Mouse (Mus musculus) heart, embryonic 10.5 days (tissue): Measurements from ENCODE around the gene Rspry1. TPM values are rescaled to one million over a fixed set of nuclear protein-coding genes. Genes with fewer than 3 reads are reported as not detected.

Experiments
- DNase-seq: peaks from one replicate; pipeline ENCODE4 v3.0.0-alpha.2; 2017; ENCODE audit warnings: low spot score
- H3K27ac ChIP-seq: fragments of 300-500 bp; sonication (generic); 2 replicates; pipeline ENCODE4 v1.5.1; 2016; ENCODE audit warnings: mild to moderate bottlenecking
- H3K27me3 ChIP-seq: fragments of 300-500 bp; sonication (generic); 2 replicates; pipeline ENCODE4 v1.6.1; 2016; ENCODE audit warnings: mild to moderate bottlenecking; ENCODE audit not compliant: poor library complexity, insufficient read depth, severe bottlenecking
- H3K36me3 ChIP-seq: fragments of 300-500 bp; sonication (generic); 2 replicates; pipeline ENCODE4 v1.6.1; 2016; ENCODE audit warnings: mild to moderate bottlenecking, moderate library complexity
- H3K4me1 ChIP-seq: fragments of 300-500 bp; sonication (generic); 2 replicates; pipeline ENCODE4 v1.6.1; 2016; ENCODE audit warnings: mild to moderate bottlenecking
- H3K4me3 ChIP-seq: fragments of 300-500 bp; sonication (generic); 2 replicates; pipeline ENCODE4 v1.5.1; 2016; ENCODE audit warnings: mild to moderate bottlenecking, moderate library complexity
- H3K9me3 ChIP-seq: fragments of 300-500 bp; sonication (generic); 2 replicates; pipeline ENCODE4 v1.6.1; 2016; ENCODE audit warnings: mild to moderate bottlenecking, moderate library complexity
- WGBS: fragments of 180-500 bp; shearing (Covaris S2); methylation state at CpG from one replicate; pipeline ENCODE4 v1.1.7; 2016; 5-methylcytosine and 5-hydroxymethylcytosine counted together
- polyA plus RNA-seq: library from polyadenylated mRNA; unstranded; fragments of >200 nt; fragmentation: Nextera tagmentation; extraction: Ambion mirVana; gene quantifications from 2 replicates; pipeline ENCODE4 v1.2.1, GENCODE M21; 2016

The Rspry1 gene
- polyA plus RNA-seq, 1 experiment from 2014 or later: 34.2 TPM

- Histone ChIP-seq H3K36me3 (peaks cover 74% of the 10 kb centered on the region), H3K27me3 (no peaks in the 10 kb centered on the region), H3K4me1 (no peaks in the 10 kb centered on the region), H3K27ac (no peak overlapping the region), H3K9me3 (no peaks in the 10 kb centered on the region), H3K4me3 (no peak overlapping the region)
- no peak for DNase-seq
Measured at GRCm38 (mm10) chr8:94634211-94634610, 32.5 kb downstream of the Rspry1 start.

GRCm38 (mm10) chr8:94641183-94641582, 39.4 kb downstream of the Rspry1 start:
- H3K9me3 ChIP-seq: no peaks in the 10 kb centered on the region
- H3K27me3 ChIP-seq: no peaks in the 10 kb centered on the region
- no peak overlapping the region for H3K27ac ChIP-seq
- DNase-seq: no peak
- WGBS: 93% methylated on average over 2 of the region's 2 CpGs
- H3K4me1 ChIP-seq: no peaks in the 10 kb centered on the region
- no peak overlapping the region for H3K4me3 ChIP-seq
- H3K36me3 ChIP-seq: peaks cover 73% of the 10 kb centered on the region

GRCm38 (mm10) chr8:94641938-94642337, 40.2 kb downstream of the Rspry1 start:
- Histone ChIP-seq H3K4me3 (no peak overlapping the region), H3K4me1 (no peaks in the 10 kb centered on the region), H3K27ac (no peak overlapping the region), H3K36me3 (peaks cover 74% of the 10 kb centered on the region), H3K27me3 (no peaks in the 10 kb centered on the region), H3K9me3 (no peaks in the 10 kb centered on the region)
- DNase-seq: no peak
- 89% methylated on average over 3 of the region's 3 CpGs for WGBS

DNA sequence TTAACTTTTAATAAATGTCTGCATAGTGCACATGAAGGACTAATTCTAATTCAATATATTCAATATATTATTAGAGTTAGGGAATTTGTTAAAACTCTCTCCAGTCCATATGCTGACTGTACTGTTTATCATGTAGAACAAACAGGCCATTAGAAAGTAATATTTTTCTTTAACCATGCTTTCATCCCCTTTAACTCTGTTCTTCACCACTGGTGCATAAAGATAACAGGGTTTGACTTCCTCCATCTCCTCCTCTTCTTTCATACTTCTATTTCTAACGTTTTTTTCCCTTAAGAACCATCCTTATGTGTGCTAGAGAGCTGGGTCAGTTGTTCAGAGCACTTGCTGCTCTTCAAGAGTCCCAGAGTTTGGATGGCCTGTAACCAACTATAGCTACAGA, 43.5 kb downstream of the Rspry1 start:
- H3K4me3 ChIP-seq: no peak overlapping the region
- DNase-seq: no peak
- H3K9me3 ChIP-seq: no peaks in the 10 kb centered on the region
- no peaks in the 10 kb centered on the region for H3K4me1 ChIP-seq
- H3K27ac ChIP-seq: no peak overlapping the region
- H3K36me3 ChIP-seq: peaks cover 66% of the 10 kb centered on the region
- WGBS: 42% methylated on average over 1 of the region's 1 CpGs
- no peaks in the 10 kb centered on the region for H3K27me3 ChIP-seq

DNA sequence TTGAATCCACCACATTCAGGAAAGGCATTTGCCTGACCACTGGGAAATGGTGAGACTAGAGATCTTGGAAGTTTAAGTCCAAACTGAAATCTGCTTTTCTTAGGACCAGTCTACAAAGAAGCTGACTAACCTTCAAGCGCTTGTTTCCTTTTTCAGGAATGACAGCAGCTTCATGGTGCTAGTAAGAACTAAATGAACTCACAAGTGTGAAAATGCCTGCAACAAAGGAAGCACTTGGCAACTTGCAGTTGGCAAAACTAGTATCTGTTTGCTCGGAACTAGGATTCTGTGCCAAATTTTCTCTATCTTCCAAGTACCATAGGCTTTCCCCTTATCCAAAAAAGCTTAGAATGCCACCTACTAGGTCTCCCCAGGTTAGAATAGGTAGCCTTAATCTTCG, 44.4 kb downstream of the Rspry1 start:
- H3K36me3 ChIP-seq: peaks cover 61% of the 10 kb centered on the region
- no peaks in the 10 kb centered on the region for H3K27me3 ChIP-seq

GRCm38 (mm10) chr8:94649496-94649895, 47.8 kb downstream of the Rspry1 start:
- Histone ChIP-seq H3K4me3 (no peak overlapping the region), H3K9me3 (no peaks in the 10 kb centered on the region), H3K27me3 (no peaks in the 10 kb centered on the region), H3K27ac (no peak overlapping the region), H3K36me3 (peaks cover 68% of the 10 kb centered on the region), H3K4me1 (no peaks in the 10 kb centered on the region)
- 72% methylated on average over 3 of the region's 3 CpGs for WGBS
- no peak for DNase-seq

More for the DNA sequence above, 44.4 kb downstream of the Rspry1 start:
- no peaks in the 10 kb centered on the region for H3K4me1 ChIP-seq
- no peak overlapping the region for H3K27ac ChIP-seq
- 89% methylated on average over 3 of the region's 3 CpGs for WGBS
- no peak for DNase-seq
- no peak overlapping the region for H3K4me3 ChIP-seq
- no peaks in the 10 kb centered on the region for H3K9me3 ChIP-seq

- Histone ChIP-seq H3K9me3 (no peaks in the 10 kb centered on the region), H3K36me3 (peaks cover 72% of the 10 kb centered on the region), H3K27ac (no peak overlapping the region), H3K4me1 (no peaks in the 10 kb centered on the region), H3K27me3 (no peaks in the 10 kb centered on the region), H3K4me3 (no peak overlapping the region)
- DNase-seq: no peak
- WGBS: 92% methylated on average over 3 of the region's 3 CpGs
Measured at GRCm38 (mm10) chr8:94652951-94653350, 51.2 kb downstream of the Rspry1 start.

- H3K9me3 ChIP-seq: no peaks in the 10 kb centered on the region
- no peak overlapping the region for H3K4me3 ChIP-seq
- no peaks in the 10 kb centered on the region for H3K27me3 ChIP-seq
- DNase-seq: no peak
- H3K36me3 ChIP-seq: peaks cover 63% of the 10 kb centered on the region
- no peaks in the 10 kb centered on the region for H3K4me1 ChIP-seq
- no peak overlapping the region for H3K27ac ChIP-seq
Measured at GRCm38 (mm10) chr8:94654994-94655393, 53.3 kb downstream of the Rspry1 start.

GRCm38 (mm10) chr8:94658031-94658430, 56.3 kb downstream of the Rspry1 start:
- DNase-seq: no peak
- no peak overlapping the region for H3K27ac ChIP-seq
- WGBS: 91% methylated on average over 2 of the region's 2 CpGs
- H3K4me3 ChIP-seq: no peak overlapping the region
- no peaks in the 10 kb centered on the region for H3K4me1 ChIP-seq
- peaks cover 44% of the 10 kb centered on the region for H3K36me3 ChIP-seq
- no peaks in the 10 kb centered on the region for H3K27me3 ChIP-seq
- H3K9me3 ChIP-seq: no peaks in the 10 kb centered on the region

- no peak for DNase-seq
- Histone ChIP-seq H3K27ac (no peak overlapping the region), H3K27me3 (no peaks in the 10 kb centered on the region), H3K4me3 (no peak overlapping the region), H3K36me3 (peaks cover 29% of the 10 kb centered on the region), H3K4me1 (no peaks in the 10 kb centered on the region), H3K9me3 (no peaks in the 10 kb centered on the region)
- 89% methylated on average over 4 of the region's 4 CpGs for WGBS
Measured at GRCm38 (mm10) chr8:94660418-94660817, 58.7 kb downstream of the Rspry1 start.

- no peaks in the 10 kb centered on the region for H3K27me3 ChIP-seq
- peaks cover 24% of the 10 kb centered on the region for H3K36me3 ChIP-seq
- H3K4me3 ChIP-seq: no peak overlapping the region
- H3K9me3 ChIP-seq: no peaks in the 10 kb centered on the region
- peaks cover 3% of the 10 kb centered on the region for H3K4me1 ChIP-seq
- no peak overlapping the region for H3K27ac ChIP-seq
- WGBS: 79% methylated on average over 2 of the region's 2 CpGs
- no peak for DNase-seq
Measured at GRCm38 (mm10) chr8:94664722-94665121, 63.0 kb downstream of the Rspry1 start.

DNA sequence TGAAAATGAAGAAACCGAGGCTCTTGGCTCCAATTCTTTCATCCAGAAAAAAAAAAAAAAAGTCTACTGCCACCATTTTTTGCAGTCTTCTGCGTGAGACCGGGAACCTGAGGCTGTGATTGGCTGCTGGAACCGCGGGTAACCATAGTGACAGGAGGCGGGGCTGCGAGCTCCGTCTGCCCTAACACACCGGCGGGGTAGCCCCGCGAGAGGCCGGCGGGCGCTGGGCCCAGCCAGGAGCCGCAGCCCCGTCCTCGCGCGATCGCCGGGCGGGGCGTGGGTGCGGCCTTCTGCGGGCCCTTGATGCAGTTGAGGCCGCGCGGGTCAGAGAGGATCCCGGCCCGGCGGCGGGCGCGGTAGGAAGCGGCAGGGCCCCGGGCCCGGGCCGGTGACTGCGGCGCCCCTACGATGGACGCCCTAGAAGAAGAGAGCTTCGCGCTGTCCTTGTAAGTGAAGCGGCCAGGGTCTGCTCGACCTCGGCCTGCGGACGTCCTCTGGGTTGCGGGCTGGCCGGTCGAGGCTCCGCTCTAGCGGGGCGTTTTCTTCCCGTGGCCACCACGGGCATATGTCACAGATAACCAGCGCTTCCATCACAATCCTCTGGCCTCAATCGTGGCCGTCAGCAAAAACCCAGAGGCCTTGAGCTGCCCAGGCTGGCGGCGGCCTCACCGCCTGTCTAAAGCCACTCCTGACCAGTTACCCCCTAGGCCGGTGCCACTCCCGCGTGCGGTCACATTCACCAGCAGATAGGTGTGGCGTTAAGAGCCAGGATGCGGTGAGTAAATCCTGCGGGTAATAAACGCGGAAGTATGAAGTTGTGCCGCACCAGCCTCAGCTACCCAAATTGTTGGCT, 64.9 kb downstream of the Rspry1 start, which contains the start of gene Arl2bp:
Gene Arl2bp (plus strand): TSS at position 145 of the 853 bp plus-strand sequence.
- peak within 1 kb of the TSS; percentile 96 for H3K27ac ChIP-seq
- H3K4me3 ChIP-seq: peak within 1 kb of the TSS; percentile 88
- no peaks in the 10 kb centered on the region for H3K9me3 ChIP-seq
- DNase-seq: peak; percentile 98
- H3K4me1 ChIP-seq: peaks cover 3% of the 10 kb centered on the region
- under 1% methylated on average over 71 of the region's 74 CpGs for WGBS
- no peaks in the 10 kb centered on the region for H3K27me3 ChIP-seq
- H3K36me3 ChIP-seq: peaks cover 38% of the 10 kb centered on the region

GRCm38 (mm10) chr8:94674384-94674783, 72.6 kb downstream of the Rspry1 start:
- no peak overlapping the region for H3K4me3 ChIP-seq
- no peak overlapping the region for H3K27ac ChIP-seq
- H3K9me3 ChIP-seq: no peaks in the 10 kb centered on the region
- WGBS: 79% methylated on average over 5 of the region's 5 CpGs
- H3K36me3 ChIP-seq: peaks cover 59% of the 10 kb centered on the region
- peak; percentile 57 for DNase-seq
- H3K4me1 ChIP-seq: no peaks in the 10 kb centered on the region
- no peaks in the 10 kb centered on the region for H3K27me3 ChIP-seq

DNA sequence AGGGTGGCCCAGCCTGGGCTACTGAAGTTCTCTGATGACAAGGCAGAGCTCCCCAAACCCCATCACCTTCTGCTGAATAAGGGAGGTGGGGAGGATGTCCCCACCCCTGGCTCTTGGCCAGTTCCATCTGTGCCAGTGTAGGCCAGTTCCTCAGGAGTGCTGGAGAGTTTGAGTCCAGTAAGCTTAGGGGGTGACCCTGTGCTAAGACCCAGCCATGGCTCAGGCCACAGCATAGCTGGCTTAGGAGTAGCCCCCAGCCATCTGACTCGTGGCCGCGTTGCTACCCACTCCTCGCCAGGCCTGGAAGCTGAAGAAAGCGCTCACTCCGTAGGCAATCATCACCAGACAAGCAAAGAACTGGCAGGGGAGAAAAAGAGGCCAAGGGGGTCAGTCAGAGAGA, 74.2 kb downstream of the Rspry1 start:
- no peaks in the 10 kb centered on the region for H3K27me3 ChIP-seq
- no peak overlapping the region for H3K27ac ChIP-seq
- no peaks in the 10 kb centered on the region for H3K9me3 ChIP-seq
- H3K4me3 ChIP-seq: no peak overlapping the region
- H3K36me3 ChIP-seq: peaks cover 44% of the 10 kb centered on the region
- H3K4me1 ChIP-seq: no peaks in the 10 kb centered on the region
- DNase-seq: peak; percentile 70
- 87% methylated on average over 6 of the region's 6 CpGs for WGBS
